ENCODE assay signal across 20 mouse cellular contexts in genomic region chrX:99233035-99233434, GRCm38 (mm10).
DNase-seq lines count a peak whose midpoint lies in the region; ATAC-seq and TF ChIP-seq lines count a peak whose summit lies in the region.
"Had no signal": no experiment of that assay in that cellular context is flagged by ENCODE, and none has a peak within 500 bp of the region (broad histone marks: within the 10 kb centered on the region; RNA-seq: fewer than 3 reads in every experiment).

No protein-coding gene starts in this region.

- no peaks in the 10 kb centered on the region for H3K9me3 ChIP-seq in heart, embryonic 10.5 days
- H3K9me3 ChIP-seq in kidney, embryonic 16.5 days (ENCODE audit: low read length), result no peaks in the 10 kb centered on the region
- H3K9me3 ChIP-seq in liver, embryonic 12.5 days (replicated peaks), result no peaks in the 10 kb centered on the region
- H3K9me3 ChIP-seq: hindbrain, embryonic 12.5 days; limb, embryonic 10.5 days; neural tube, embryonic 15.5 days had no signal

- TF ChIP-seq EP300 in heart, adult 2 months (IDR thresholded peaks at IDR 0.05; ENCODE audit: insufficient read depth, low read depth, low read length), result peak; percentile 82

- H3K36me3 ChIP-seq in heart, adult 2 months (ENCODE audit: control insufficient read depth, insufficient read depth, low read length), result no peaks in the 10 kb centered on the region
- H3K36me3 ChIP-seq in heart, embryonic 10.5 days, result no peaks in the 10 kb centered on the region
- no peaks in the 10 kb centered on the region for H3K36me3 ChIP-seq in kidney, embryonic 16.5 days (ENCODE audit: insufficient read depth, low read length)
- H3K36me3 ChIP-seq in liver, embryonic 12.5 days, result no peaks in the 10 kb centered on the region
- H3K36me3 ChIP-seq: hindbrain, embryonic 12.5 days; limb, embryonic 10.5 days; neural tube, embryonic 15.5 days had no signal

- DNase-seq in heart, adult 2 months, result peak in 1 of 2 experiments; percentile 46
- DNase-seq in heart, embryonic 10.5 days (ENCODE audit: low spot score), result no peak
- peak; percentile 25 for DNase-seq in kidney, postnatal 10 days
- DNase-seq in lung, adult 2 months, result no peak
- DNase-seq in lung, postnatal 4 days, result peak; percentile 57 to 74
- DNase-seq: gastrocnemius, postnatal 10 days; midbrain, embryonic 14.5 days; thymus, postnatal 25 days had no signal

- no peak for ATAC-seq in kidney, embryonic 16.5 days (ENCODE audit: low FRiP score, low TSS enrichment)
- no peak for ATAC-seq in liver, embryonic 12.5 days
- ATAC-seq: forebrain, embryonic 16.5 days; Patski had no signal

- intact Hi-C loops in heart, adult 2 months (cut with DNase I), result loop anchor here (1.0 to 5.0 kb wide), 3 partner anchors 34 to 96 kb away; partner anchors contain the start of gene Efnb1

- H3K4me2 ChIP-seq in kidney, embryonic 16.5 days (replicated peaks; ENCODE audit: low read depth, low read length), result no peak overlapping the region
- H3K4me2 ChIP-seq in liver, embryonic 12.5 days, result no peak overlapping the region
- H3K4me2 ChIP-seq: hindbrain, embryonic 12.5 days; liver, embryonic 11.5 days; neural tube, embryonic 15.5 days had no signal

- WGBS in heart, adult 2 months, result 57% methylated on average over 3 of the region's 3 CpGs
- WGBS in heart, embryonic 10.5 days, result 56% methylated on average over 3 of the region's 3 CpGs
- WGBS in kidney, embryonic 16.5 days, result 51% methylated on average over 3 of the region's 3 CpGs
- 55% methylated on average over 3 of the region's 3 CpGs for WGBS in lung, adult 2 months
- 39% methylated on average over 3 of the region's 3 CpGs for WGBS in liver, embryonic 12.5 days (ENCODE audit: insufficient replicate concordance)

- no peaks in the 10 kb centered on the region for H3K79me2 ChIP-seq in heart, adult 2 months (replicated peaks; ENCODE audit: control insufficient read depth, insufficient read depth, low read length)

- H3K27ac ChIP-seq in heart, adult 2 months, result peak overlapping the region; percentile 64
- H3K27ac ChIP-seq in heart, embryonic 10.5 days, result no peak overlapping the region
- H3K27ac ChIP-seq in kidney, embryonic 16.5 days (ENCODE audit: low read length), result no peak overlapping the region
- H3K27ac ChIP-seq in liver, embryonic 12.5 days, result no peak overlapping the region
- H3K27ac ChIP-seq: hindbrain, embryonic 12.5 days; left cerebral cortex, adult 2 months; neural tube, embryonic 15.5 days; stomach, postnatal 0 days had no signal

- H3K4me3 ChIP-seq in heart, adult 2 months, result no peak overlapping the region
- no peak overlapping the region for H3K4me3 ChIP-seq in heart, embryonic 10.5 days
- H3K4me3 ChIP-seq in kidney, embryonic 16.5 days (ENCODE audit: low read length), result no peak overlapping the region
- no peak overlapping the region for H3K4me3 ChIP-seq in lung, adult 2 months (replicated peaks; ENCODE audit: extremely low read depth, low read depth, low read length)
- no peak overlapping the region for H3K4me3 ChIP-seq in liver, embryonic 12.5 days
- H3K4me3 ChIP-seq: erythroblast, embryonic 14.5 days; hindbrain, embryonic 12.5 days; left cerebral cortex, adult 2 months; limb, embryonic 10.5 days; myocyte; neural tube, embryonic 15.5 days had no signal

- peaks cover 2% of the 10 kb centered on the region; the same call in 1 of the 2 replicates for H3K4me1 ChIP-seq in heart, adult 2 months (ENCODE audit: control insufficient read depth, insufficient read depth, low read length)
- peaks cover 6% of the 10 kb centered on the region; the same call in 1 of the 2 replicates for H3K4me1 ChIP-seq in heart, embryonic 10.5 days
- peaks cover 15% of the 10 kb centered on the region; the same call in 1 of the 2 replicates for H3K4me1 ChIP-seq in kidney, embryonic 16.5 days (ENCODE audit: insufficient read depth, low read length)
- H3K4me1 ChIP-seq in lung, adult 2 months (ENCODE audit: control insufficient read depth, insufficient read depth, low read length), result peaks cover 7% of the 10 kb centered on the region
- no peaks in the 10 kb centered on the region for H3K4me1 ChIP-seq in liver, embryonic 12.5 days
- H3K4me1 ChIP-seq: neural tube, embryonic 15.5 days had no signal

- H3K9ac ChIP-seq in heart, adult 2 months (ENCODE audit: low read depth, low read length), result no peak overlapping the region
- H3K9ac ChIP-seq in kidney, embryonic 16.5 days (replicated peaks; ENCODE audit: low read length), result no peak overlapping the region
- no peak overlapping the region for H3K9ac ChIP-seq in liver, embryonic 12.5 days
- H3K9ac ChIP-seq: hindbrain, embryonic 12.5 days; neural tube, embryonic 15.5 days had no signal

- H3K27me3 ChIP-seq in heart, adult 2 months (ENCODE audit: control insufficient read depth, insufficient read depth, low read length), result no peaks in the 10 kb centered on the region
- H3K27me3 ChIP-seq in heart, embryonic 10.5 days (ENCODE audit: insufficient read depth, poor library complexity, severe bottlenecking), result peaks cover 54% of the 10 kb centered on the region; the same call in 1 of the 2 replicates
- H3K27me3 ChIP-seq in kidney, embryonic 16.5 days (ENCODE audit: insufficient read depth, low read length), result peaks cover 18% of the 10 kb centered on the region
- peaks cover 41% of the 10 kb centered on the region for H3K27me3 ChIP-seq in liver, embryonic 12.5 days (replicated peaks)

- TF ChIP-seq POLR2A in heart, adult 2 months (IDR thresholded peaks at IDR 0.05; ENCODE audit: insufficient read depth, low read depth, low read length), result no peak
- no peak for TF ChIP-seq POLR2A in lung, adult 2 months (IDR thresholded peaks at IDR 0.05; ENCODE audit: borderline replicate concordance, extremely low read depth, low read depth, low read length)

- peak; percentile 48 for TF ChIP-seq CTCF in heart, adult 2 months (IDR thresholded peaks at IDR 0.05)
- TF ChIP-seq CTCF in lung, adult 2 months (IDR thresholded peaks at IDR 0.05; ENCODE audit: insufficient read depth, low read length), result 0 out of 2 replicates have a peak, but pooled peaks have one; percentile 15

Comparison
In these comparisons a context has a peak if more than half of its experiments do, and no peak if none do; other contexts are left out.
1. DNase-seq: peak in kidney, postnatal 10 days (single experiment) and lung, postnatal 4 days (2 of 2); none in heart, embryonic 10.5 days (single experiment) and lung, adult 2 months (single experiment).